Mouse (Mus musculus) activated CD4-positive, CD25-positive, alpha-beta regulatory T cell, adult 9 weeks (primary cell): ENCODE measurements around the gene Runx1. TPM values are rescaled to one million over a fixed set of nuclear protein-coding genes. Genes with fewer than 3 reads are reported as not detected.

Experiments used
- polyA plus RNA-seq: library from polyadenylated mRNA; unstranded; fragments of 100-300 nt; shearing (Covaris generic); gene quantifications from one replicate; pipeline ENCODE4 v1.2.1, GENCODE M21; 2017

Runx1 gene
- polyA plus RNA-seq = 33.3 TPM

GRCm38 (mm10) chr16:92825908-92826650 lies at the start of gene Runx1:
Runx1 (minus strand) TSS chr16:92826149.

